Mouse (Mus musculus): ENCODE measurements at regions not wholly inside any gene's neighbourhood (a gene's known extent, or its start where the extent isn't known, plus 50 kb on each side); places are given as distances from the start of the nearest gene placed in this dataset.
A peak's percentile ranks its signal among the peaks of the same experiment; 100 is the strongest.
"Not testable (repeated sequence)": the region's sequence is repeated elsewhere in the genome, so short reads cannot be mapped to it uniquely, and the experiment has no call there.

GRCm38 (mm10) chrX:77307374-77307773, 203.4 kb upstream of the Tbl1x start:
- DNase-seq, result no peak

- no peak for DNase-seq
Measured at GRCm38 (mm10) chrX:77314384-77314783, 196.4 kb upstream of the Tbl1x start.

- DNase-seq, result no peak
Measured at GRCm38 (mm10) chrX:77323644-77324043, 187.2 kb upstream of the Tbl1x start.

GRCm38 (mm10) chrX:77353181-77353580, 157.6 kb upstream of the Tbl1x start:
- DNase-seq, result no peak

GRCm38 (mm10) chrX:77360551-77360950, 150.3 kb upstream of the Tbl1x start:
- DNase-seq, result no peak

- DNase-seq, result no peak
Measured at GRCm38 (mm10) chrX:77361106-77361505, 149.7 kb upstream of the Tbl1x start.

- DNase-seq, result no peak
Measured at GRCm38 (mm10) chrX:77363657-77364056, 147.2 kb upstream of the Tbl1x start.

- no peak for DNase-seq
Measured at GRCm38 (mm10) chrX:77367351-77367750, 143.5 kb upstream of the Tbl1x start.

- no peak for DNase-seq
Measured at GRCm38 (mm10) chrX:77387271-77387670, 123.5 kb upstream of the Tbl1x start.

- no peak for DNase-seq
Measured at GRCm38 (mm10) chrX:77391760-77392446, 118.9 kb upstream of the Tbl1x start.

GRCm38 (mm10) chrX:77406896-77407295, 103.9 kb upstream of the Tbl1x start:
- DNase-seq, result no peak

- no peak for DNase-seq
Measured at GRCm38 (mm10) chrX:77407925-77408324, 102.9 kb upstream of the Tbl1x start.

GRCm38 (mm10) chrX:77409370-77409769, 101.4 kb upstream of the Tbl1x start:
- DNase-seq, result no peak

- no peak for DNase-seq
Measured at GRCm38 (mm10) chrX:77410812-77411211, 100.0 kb upstream of the Tbl1x start.

GRCm38 (mm10) chrX:77414156-77414555, 96.7 kb upstream of the Tbl1x start:
- DNase-seq, result no peak

GRCm38 (mm10) chrX:77417766-77418165, 93.0 kb upstream of the Tbl1x start:
- no peak for DNase-seq

GRCm38 (mm10) chrX:77422206-77422605, 88.6 kb upstream of the Tbl1x start:
- no peak for DNase-seq

- DNase-seq, result no peak
Measured at GRCm38 (mm10) chrX:77424792-77425727, 85.8 kb upstream of the Tbl1x start.

- not testable (repeated sequence) for DNase-seq
Measured at GRCm38 (mm10) chrX:77425728-77426102, 85.1 kb upstream of the Tbl1x start.

- not testable (repeated sequence) for DNase-seq
Measured at GRCm38 (mm10) chrX:77426836-77427235, 84.0 kb upstream of the Tbl1x start.

- DNase-seq, result no peak
Measured at GRCm38 (mm10) chrX:77432001-77432565, 78.7 kb upstream of the Tbl1x start.

- peak; percentile 88 for DNase-seq
Measured at GRCm38 (mm10) chrX:77432846-77433810, 77.7 kb upstream of the Tbl1x start.

GRCm38 (mm10) chrX:77433811-77434192, 77.0 kb upstream of the Tbl1x start:
- DNase-seq, result no peak

Data from right cerebral cortex, postnatal 25 days (tissue).